Mouse (Mus musculus) C2C12 (cell line): Measurements from ENCODE around the gene Ech1.

Experiments
- CEBPB ChIP-seq: IDR thresholded peaks from one replicate; pipeline ENCODE4 v1.6.1; 2011; ENCODE audit warnings: low read depth, mild to moderate bottlenecking, control low read depth, moderate library complexity
- CTCF ChIP-seq: IDR thresholded peaks from one replicate; pipeline ENCODE4 v1.5.1; 2011; ENCODE audit not compliant: control insufficient read depth, insufficient read depth, insufficient read length
- MYOD1 ChIP-seq: IDR thresholded peaks from one replicate; pipeline ENCODE4 v1.6.1; 2011; ENCODE audit warnings: low read depth; ENCODE audit not compliant: control insufficient read depth, insufficient read length

- no peak for TF ChIP-seq CTCF
- no peak for TF ChIP-seq MYOD1
- no peak for TF ChIP-seq CEBPB
Measured at GRCm38 (mm10) chr7:28823932-28824331, 1.1 kb upstream of the Ech1 start.
